Mouse (Mus musculus) forebrain, embryonic 14.5 days (tissue): ENCODE data around the gene Sco2. TPM values are rescaled to one million over a fixed set of nuclear protein-coding genes. Genes with fewer than 3 reads are reported as not detected.

Experiments
- ATAC-seq: fragments of 200-750 bp; cut with Nextera tagmentation; 2 replicates; pipeline ENCODE4 v1.8.0; 2017; ENCODE audit warnings: mild to moderate bottlenecking, moderate library complexity
- DNase-seq: peaks from one replicate; pipeline ENCODE4 v3.0.0-alpha.2; 2015; ENCODE audit warnings: low spot score
- H3K27ac ChIP-seq: fragments of 300-500 bp; sonication (generic); 2 replicates; pipeline ENCODE4 v1.5.1; 2014; ENCODE audit warnings: low read depth, mild to moderate bottlenecking, control low read depth, low read length, moderate library complexity
- H3K27me3 ChIP-seq: fragments of 300-500 bp; sonication (generic); replicated peaks from 2 replicates; pipeline ENCODE4 v1.6.1; 2014; ENCODE audit warnings: low read length, control low read depth, mixed read lengths; ENCODE audit not compliant: control insufficient read depth, insufficient read depth
- H3K36me3 ChIP-seq: fragments of 300-500 bp; sonication (generic); 2 replicates; pipeline ENCODE4 v1.6.1; 2014; ENCODE audit warnings: low read length, control low read depth; ENCODE audit not compliant: control insufficient read depth, insufficient read depth
- H3K4me1 ChIP-seq: fragments of 300-500 bp; sonication (generic); 2 replicates; pipeline ENCODE4 v1.6.1; 2014; ENCODE audit warnings: antibody characterized with exemption, low read length, control low read depth; ENCODE audit not compliant: control insufficient read depth, insufficient read depth
- H3K4me2 ChIP-seq: fragments of 300-500 bp; sonication (generic); 2 replicates; pipeline ENCODE4 v1.6.1; 2014; ENCODE audit warnings: mild to moderate bottlenecking, control low read depth, low read length
- H3K4me3 ChIP-seq: fragments of 300-500 bp; sonication (generic); 2 replicates; pipeline ENCODE4 v1.5.1; 2014; ENCODE audit warnings: low read depth, low read length, control low read depth
- H3K9ac ChIP-seq: fragments of 300-500 bp; sonication (generic); 2 replicates; pipeline ENCODE4 v1.6.1; 2014; ENCODE audit warnings: mild to moderate bottlenecking, low read length, control low read depth, moderate library complexity
- H3K9me3 ChIP-seq: fragments of 300-500 bp; sonication (generic); replicated peaks from 2 replicates; pipeline ENCODE4 v1.6.1; 2016; ENCODE audit warnings: low read length, control low read depth, mixed read lengths; ENCODE audit not compliant: control insufficient read depth
- WGBS: fragments of 180-500 bp; shearing (Covaris S2); extraction: QIAGEN DNeasy Blood & Tissue Kit; methylation state at CpG from one replicate; pipeline ENCODE4 v1.1.7; 2014; 5-methylcytosine and 5-hydroxymethylcytosine counted together
- polyA plus RNA-seq: library from polyadenylated mRNA; unstranded; fragments of >200 nt; fragmentation: Nextera tagmentation; extraction: Ambion mirVana; gene quantifications from 2 replicates; pipeline ENCODE4 v1.2.1, GENCODE M21; 2014

Sco2 gene
- polyA plus RNA-seq, result 14.7 and 16.4 TPM in 2 replicates

DNA sequence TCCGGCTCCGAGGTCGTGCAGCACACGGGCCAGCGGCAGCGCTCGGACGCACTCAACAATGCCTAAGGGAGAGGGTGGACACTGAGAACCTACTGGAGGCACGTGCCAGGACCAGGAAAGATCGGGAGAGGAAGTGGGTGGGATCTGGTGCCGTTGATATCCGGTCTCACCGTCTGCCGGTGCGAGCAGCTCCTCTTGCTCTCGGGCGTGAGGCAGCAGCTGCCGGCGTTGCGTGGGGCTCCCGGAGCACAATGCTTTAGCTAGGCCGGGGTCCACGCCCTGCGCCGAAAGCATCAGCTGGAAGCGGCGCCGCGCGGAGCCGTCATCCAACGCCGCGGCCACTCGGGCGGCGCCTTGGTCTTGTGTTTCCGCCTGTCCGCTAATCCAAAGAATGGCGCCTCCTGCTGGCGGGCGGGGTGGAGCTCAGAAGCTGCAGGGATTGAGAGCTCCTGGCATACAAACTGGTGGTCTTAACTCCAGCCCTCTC, at the start of gene Sco2:
Gene Sco2, minus strand, starts transcription at position 85 of the 487 bp plus-strand sequence.
- DNase-seq (peak; percentile 92), ATAC-seq (peak; percentile 89)
- Histone ChIP-seq H3K4me3 (peak within 1 kb of the TSS; percentile 71), H3K27ac (peak within 1 kb of the TSS; percentile 93), H3K27me3 (peaks cover 28% of the 10 kb centered on the region), H3K4me2 (peak within 1 kb of the TSS; percentile 87), H3K9me3 (no peaks in the 10 kb centered on the region), H3K9ac (peak within 1 kb of the TSS; percentile 84), H3K4me1 (peaks cover 2% of the 10 kb centered on the region; the same call in 1 of the 2 replicates), H3K36me3 (peaks cover 42% of the 10 kb centered on the region)
- WGBS, result under 1% methylated on average over 42 of the region's 42 CpGs

DNA sequence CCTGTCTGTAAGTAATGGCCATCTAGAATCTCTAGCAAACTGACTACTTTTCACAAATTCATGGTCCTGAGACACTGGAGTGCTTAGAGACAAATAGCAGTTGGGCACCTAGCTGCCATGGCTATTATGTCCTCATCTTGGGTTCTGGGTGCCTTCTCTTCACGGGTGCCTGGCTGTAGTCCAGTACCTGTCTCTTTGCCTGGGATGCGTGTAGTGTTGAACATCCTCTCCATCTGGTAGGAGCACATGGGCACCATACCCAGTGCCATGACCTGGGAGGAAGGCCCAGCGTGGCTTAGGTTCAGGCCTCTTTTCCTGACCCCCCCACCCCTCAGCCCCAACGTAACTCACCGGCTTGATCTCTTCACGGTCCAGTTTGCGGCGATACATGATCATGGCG, 48.3 kb upstream of the Sco2 start:
- Histone ChIP-seq H3K4me2 (no peak overlapping the region), H3K4me3 (no peak overlapping the region), H3K36me3 (peaks cover 40% of the 10 kb centered on the region), H3K27ac (no peak overlapping the region), H3K27me3 (no peaks in the 10 kb centered on the region), H3K9me3 (no peaks in the 10 kb centered on the region), H3K9ac (no peak overlapping the region), H3K4me1 (no peaks in the 10 kb centered on the region)
- DNase-seq, result no peak
- 93% methylated on average over 9 of the region's 9 CpGs for WGBS
- no peak for ATAC-seq

DNA sequence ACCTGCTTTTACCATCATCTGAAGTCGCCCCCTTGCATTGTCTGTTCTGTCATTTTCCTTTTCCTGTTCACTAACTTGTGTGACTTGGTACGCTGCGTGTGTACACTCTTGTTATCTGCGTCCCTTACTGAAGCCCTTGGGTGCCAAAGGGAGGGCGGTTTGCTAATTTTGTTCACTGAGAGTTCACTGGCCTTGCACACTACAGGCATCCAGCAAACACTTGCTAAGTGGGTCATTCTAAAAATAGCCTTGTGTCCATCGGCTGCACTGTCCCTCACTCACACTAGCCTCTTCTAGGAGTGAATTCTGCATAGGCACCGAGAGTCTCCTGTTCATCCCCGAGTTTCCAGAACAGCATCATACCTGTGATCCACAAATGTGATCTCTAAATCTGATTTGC, 41.6 kb upstream of the Sco2 start:
- DNase-seq (no peak), ATAC-seq (no peak)
- 90% methylated on average over 8 of the region's 8 CpGs for WGBS

DNA sequence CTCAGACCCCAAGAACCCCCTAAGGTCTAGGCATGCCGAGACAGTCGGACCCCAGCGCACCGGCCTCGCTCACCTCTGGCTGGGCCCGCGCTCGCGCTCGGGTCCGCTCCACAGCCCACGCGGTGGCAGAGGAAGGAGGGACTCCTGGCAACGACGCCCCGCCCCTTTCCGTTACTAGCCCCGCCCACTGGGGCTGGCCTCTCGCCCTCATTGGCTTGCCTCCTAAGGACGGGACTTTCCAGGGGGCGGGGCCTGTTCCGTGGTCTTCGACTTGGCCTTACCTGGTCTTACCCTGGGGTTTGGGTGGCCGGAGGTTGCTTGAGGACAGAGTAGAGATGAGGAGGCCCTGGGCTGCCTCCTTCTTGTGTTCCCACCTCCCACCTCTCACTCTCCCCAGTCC, 36.5 kb upstream of the Sco2 start, which contains the start of gene Syce3:
Gene Syce3, minus strand, starts transcription at position 386 of the 400 bp plus-strand sequence.
- Histone ChIP-seq H3K36me3 (no peaks in the 10 kb centered on the region), H3K4me1 (no peaks in the 10 kb centered on the region), H3K27me3 (no peaks in the 10 kb centered on the region), H3K4me3 (no peak within 1 kb of the TSS), H3K9me3 (no peaks in the 10 kb centered on the region), H3K27ac (no peak within 1 kb of the TSS), H3K9ac (no peak within 1 kb of the TSS), H3K4me2 (no peak within 1 kb of the TSS)
- 90% methylated on average over 24 of the region's 24 CpGs for WGBS
- ATAC-seq (no peak), DNase-seq (no peak)

More for the DNA sequence above, 41.6 kb upstream of the Sco2 start:
- Histone ChIP-seq H3K4me3 (no peak overlapping the region), H3K9me3 (no peaks in the 10 kb centered on the region), H3K27ac (no peak overlapping the region), H3K4me2 (no peak overlapping the region), H3K9ac (no peak overlapping the region), H3K36me3 (peaks cover 27% of the 10 kb centered on the region), H3K4me1 (no peaks in the 10 kb centered on the region), H3K27me3 (no peaks in the 10 kb centered on the region)

DNA sequence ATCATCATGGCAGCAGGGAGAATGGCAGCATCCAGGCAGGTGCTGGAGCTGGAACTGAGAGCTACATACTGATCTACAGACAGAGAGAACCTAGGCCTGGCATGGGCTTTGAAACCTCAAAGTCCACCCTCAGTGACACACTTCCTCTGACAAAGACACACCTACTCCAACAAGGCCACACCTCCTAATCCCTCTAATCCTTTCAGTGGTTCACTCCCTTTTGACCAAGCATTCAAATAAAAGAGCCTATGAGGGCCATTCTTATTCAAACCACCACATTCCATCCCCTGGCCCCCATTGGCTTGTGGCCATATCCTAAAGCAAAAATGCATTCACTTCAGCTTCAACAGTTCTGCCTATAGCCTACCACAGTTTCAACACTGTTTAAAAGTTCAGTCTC, 33.0 kb upstream of the Sco2 start:
- no peak overlapping the region for H3K4me2 ChIP-seq

DNA sequence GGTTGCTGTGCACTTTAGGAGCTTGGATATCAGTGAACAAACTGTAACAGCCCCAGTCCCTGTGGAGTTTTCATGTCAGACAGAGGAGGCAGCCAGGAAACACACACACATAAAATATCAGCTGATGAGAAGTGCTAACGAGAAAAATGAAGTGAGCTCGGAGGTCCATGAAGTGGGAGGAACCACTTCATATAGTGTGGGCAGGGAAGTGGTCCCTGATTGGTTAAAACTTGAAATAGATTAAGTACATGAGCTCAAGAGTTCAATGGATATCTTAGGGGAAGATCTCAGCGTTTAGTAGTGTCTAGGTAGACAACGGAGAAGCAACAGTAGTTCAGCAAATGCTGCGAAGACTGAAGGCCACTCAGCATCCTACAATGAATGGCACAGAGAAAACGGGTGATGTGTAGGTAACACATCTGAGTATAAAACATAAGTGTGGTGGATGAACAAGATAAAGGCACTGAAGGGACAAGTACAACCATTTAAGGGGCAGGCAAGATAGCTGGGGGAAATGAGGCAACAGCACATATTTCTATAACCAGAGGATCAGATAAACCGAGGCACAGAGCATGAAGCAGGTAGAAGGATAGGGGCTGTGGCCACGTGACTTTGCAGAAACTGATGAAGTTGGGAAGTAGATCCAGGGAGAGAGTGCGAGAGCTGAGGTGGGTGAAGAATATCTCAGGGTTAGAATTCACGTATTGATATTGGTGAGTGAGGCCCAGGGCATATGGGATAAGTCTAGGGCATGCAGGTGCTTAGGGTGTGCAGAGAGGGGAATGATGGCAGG, 31.4 kb upstream of the Sco2 start:
- DNase-seq, result no peak
- Histone ChIP-seq H3K9me3 (no peaks in the 10 kb centered on the region), H3K4me3 (no peak overlapping the region), H3K27me3 (no peaks in the 10 kb centered on the region), H3K4me1 (no peaks in the 10 kb centered on the region), H3K9ac (no peak overlapping the region), H3K27ac (no peak overlapping the region), H3K4me2 (no peak overlapping the region), H3K36me3 (no peaks in the 10 kb centered on the region)
- no peak for ATAC-seq
- 84% methylated on average over 10 of the region's 10 CpGs for WGBS

More for the DNA sequence above, 33.0 kb upstream of the Sco2 start:
- H3K27ac ChIP-seq, result no peak overlapping the region
- H3K4me1 ChIP-seq, result no peaks in the 10 kb centered on the region
- DNase-seq (no peak), ATAC-seq (no peak)
- H3K36me3 ChIP-seq, result no peaks in the 10 kb centered on the region
- no peak overlapping the region for H3K9ac ChIP-seq
- H3K9me3 ChIP-seq, result no peaks in the 10 kb centered on the region
- no peaks in the 10 kb centered on the region for H3K27me3 ChIP-seq
- no peak overlapping the region for H3K4me3 ChIP-seq

DNA sequence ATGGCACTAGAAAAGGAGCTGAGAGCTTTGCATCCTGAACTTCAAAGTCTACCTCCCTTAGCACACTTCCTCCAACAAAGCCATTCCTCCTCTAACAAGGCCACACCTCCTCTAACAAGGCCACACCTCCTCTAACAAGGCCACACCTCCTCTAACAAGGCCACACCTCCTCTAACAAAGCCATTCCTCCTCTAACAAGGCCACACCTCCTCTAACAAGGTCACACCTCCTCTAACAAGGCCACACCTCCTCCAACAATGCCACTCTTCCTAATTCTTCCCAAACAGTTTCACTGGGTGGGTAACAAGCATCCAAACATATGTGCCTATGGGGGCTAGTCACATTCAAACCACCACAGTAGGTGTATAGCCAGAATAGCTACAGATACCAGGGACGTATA, 28.8 kb upstream of the Sco2 start:
- ATAC-seq (no peak), DNase-seq (no peak)
- Histone ChIP-seq H3K9ac (no peak overlapping the region), H3K27me3 (no peaks in the 10 kb centered on the region), H3K27ac (no peak overlapping the region), H3K9me3 (no peaks in the 10 kb centered on the region), H3K4me1 (no peaks in the 10 kb centered on the region), H3K36me3 (no peaks in the 10 kb centered on the region), H3K4me3 (no peak overlapping the region), H3K4me2 (no peak overlapping the region)
- 94% methylated on average over 1 of the region's 1 CpGs for WGBS

DNA sequence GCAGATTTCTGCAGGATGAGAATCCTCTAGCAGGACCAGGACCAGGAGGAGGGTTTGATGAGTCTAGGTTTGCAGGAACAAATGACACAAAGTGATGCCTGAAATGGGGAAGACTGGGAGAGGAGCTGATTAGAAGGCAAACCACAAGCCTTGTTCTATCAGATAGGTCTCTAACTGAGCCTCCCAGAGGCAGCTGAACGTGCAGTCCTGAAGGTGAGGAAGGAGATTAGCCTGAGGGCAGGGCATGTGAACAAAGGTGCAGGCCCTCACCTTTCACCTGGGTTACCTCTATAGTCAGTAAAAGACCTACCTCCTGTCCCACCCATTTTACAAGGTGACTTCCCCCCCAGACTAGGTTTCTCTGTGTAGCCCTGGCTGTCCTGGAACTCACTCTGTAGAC, 26.1 kb upstream of the Sco2 start:
- WGBS, result 54% methylated on average over 1 of the region's 1 CpGs
- H3K27ac ChIP-seq, result no peak overlapping the region
- H3K27me3 ChIP-seq, result no peaks in the 10 kb centered on the region
- no peak overlapping the region for H3K4me2 ChIP-seq
- H3K4me3 ChIP-seq, result no peak overlapping the region
- no peaks in the 10 kb centered on the region for H3K4me1 ChIP-seq
- DNase-seq (no peak), ATAC-seq (no peak)
- H3K9me3 ChIP-seq, result no peaks in the 10 kb centered on the region
- H3K9ac ChIP-seq, result no peak overlapping the region
- H3K36me3 ChIP-seq, result no peaks in the 10 kb centered on the region

DNA sequence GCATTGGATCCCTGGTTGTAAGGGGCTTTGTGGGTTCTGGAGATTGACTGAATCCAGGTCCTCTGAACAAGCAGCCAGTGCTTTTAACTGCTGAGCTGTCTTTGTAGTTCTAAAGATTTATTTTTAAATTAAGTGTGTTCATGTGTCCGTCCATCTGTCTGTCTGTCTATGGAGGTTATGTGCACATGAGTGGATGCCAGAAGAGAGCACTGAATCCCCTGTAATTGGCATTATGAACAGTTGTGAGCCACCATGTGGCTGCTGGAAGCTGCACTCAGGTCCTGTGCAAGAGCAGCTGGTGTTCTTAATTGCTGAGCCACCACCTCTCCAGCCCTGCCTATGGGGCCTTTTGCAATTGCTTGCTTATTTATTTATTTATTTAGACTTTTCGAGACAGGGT, 24.5 kb upstream of the Sco2 start:
- no peak overlapping the region for H3K4me3 ChIP-seq
- H3K4me1 ChIP-seq, result no peaks in the 10 kb centered on the region
- DNase-seq (peak; percentile 42), ATAC-seq (peak; percentile 52; the same call in 1 of the 2 replicates)
- H3K27me3 ChIP-seq, result no peaks in the 10 kb centered on the region
- H3K9ac ChIP-seq, result no peak overlapping the region
- 51% methylated on average over 2 of the region's 2 CpGs for WGBS
- H3K27ac ChIP-seq, result no peak overlapping the region
- no peak overlapping the region for H3K4me2 ChIP-seq
- no peaks in the 10 kb centered on the region for H3K36me3 ChIP-seq
- H3K9me3 ChIP-seq, result no peaks in the 10 kb centered on the region
